Mouse (Mus musculus): Measurements from ENCODE around the gene Dbndd2. TPM values are rescaled to one million over a fixed set of nuclear protein-coding genes. Genes with fewer than 3 reads are reported as not detected.

Gene Dbndd2
- polyA plus RNA-seq, 1 experiment from 2014 or later: 3.8 TPM

DNA sequence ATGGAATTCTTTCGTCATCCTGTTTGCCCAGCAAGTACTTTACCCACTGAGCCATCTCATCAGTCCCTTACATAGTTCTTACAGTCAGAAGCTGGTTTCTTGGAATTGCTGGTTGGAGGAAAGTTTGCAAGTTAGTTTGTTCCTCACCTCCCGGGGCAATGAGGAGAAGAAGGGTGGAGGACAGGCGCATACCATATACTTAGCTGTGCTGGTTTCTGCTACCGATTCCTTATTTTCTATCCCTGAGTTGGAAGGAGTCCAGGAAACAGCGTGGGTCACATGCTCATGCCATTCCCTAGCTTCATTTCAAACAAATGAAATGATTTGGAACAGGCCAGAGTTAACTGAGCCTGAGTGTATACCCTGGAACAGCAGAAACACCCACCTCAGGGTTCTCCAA is 37.0 kb upstream of the Dbndd2 start:
- H3K4me3 ChIP-seq (ENCODE audit: low read depth, low read length): no peak overlapping the region
- 88% methylated on average over 5 of the region's 5 CpGs for WGBS
- no peak overlapping the region for H3K27ac ChIP-seq (ENCODE audit: low read depth, low read length)

DNA sequence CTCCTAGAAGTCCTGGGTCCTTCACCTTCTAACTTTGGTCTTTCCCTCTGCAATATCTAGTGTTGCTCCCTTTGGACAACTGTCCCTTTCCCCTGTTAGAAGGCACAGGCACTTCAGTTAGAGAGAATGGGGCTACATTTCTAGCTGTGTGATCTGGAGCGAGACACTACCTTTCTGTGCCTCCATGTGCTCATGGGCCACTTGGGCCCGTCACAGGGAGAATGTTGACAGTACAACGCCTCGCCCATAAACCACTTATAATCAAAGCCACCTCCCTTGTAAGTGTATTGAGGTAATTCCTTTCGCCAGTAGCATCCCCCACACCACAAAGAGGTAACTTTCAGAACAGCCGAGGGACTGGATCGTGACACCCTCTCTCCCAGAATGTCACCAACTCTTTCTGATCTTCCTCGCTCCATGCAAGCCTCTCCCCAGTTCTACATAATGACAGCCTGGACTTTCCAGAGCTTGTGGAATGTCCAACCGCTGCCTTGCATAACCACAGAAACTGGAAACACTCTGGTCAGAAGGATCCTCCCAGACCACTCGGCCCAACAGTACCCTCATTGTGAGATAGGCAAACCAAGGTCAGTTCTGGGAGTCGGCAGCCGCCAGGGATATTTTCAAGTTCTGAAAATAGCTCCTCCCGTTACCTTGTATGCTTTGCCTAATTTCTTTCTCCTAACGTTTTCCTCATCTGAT is 36.4 kb upstream of the Dbndd2 start:
- H3K4me1 ChIP-seq (replicated peaks; ENCODE audit: control insufficient read depth, insufficient read depth, low read length): no peaks in the 10 kb centered on the region
- no peak for DNase-seq (ENCODE audit: low spot score)
- 88% methylated on average over 14 of the region's 14 CpGs for WGBS

More for the DNA sequence above, 37.0 kb upstream of the Dbndd2 start:
- H3K9ac ChIP-seq (ENCODE audit: low read depth, low read length): no peak overlapping the region
- no peak for DNase-seq (ENCODE audit: low spot score)
- no peaks in the 10 kb centered on the region for H3K9me3 ChIP-seq (ENCODE audit: control insufficient read depth, low read length)
- H3K4me2 ChIP-seq (replicated peaks; ENCODE audit: low read depth, low read length): no peak overlapping the region
- H3K27me3 ChIP-seq (ENCODE audit: control insufficient read depth, insufficient read depth, low read length): no peaks in the 10 kb centered on the region
- H3K36me3 ChIP-seq (ENCODE audit: control insufficient read depth, insufficient read depth, low read length): no peaks in the 10 kb centered on the region
- ATAC-seq (ENCODE audit: low FRiP score): no peak
- no peaks in the 10 kb centered on the region for H3K4me1 ChIP-seq (replicated peaks; ENCODE audit: control insufficient read depth, insufficient read depth, low read length)

DNA sequence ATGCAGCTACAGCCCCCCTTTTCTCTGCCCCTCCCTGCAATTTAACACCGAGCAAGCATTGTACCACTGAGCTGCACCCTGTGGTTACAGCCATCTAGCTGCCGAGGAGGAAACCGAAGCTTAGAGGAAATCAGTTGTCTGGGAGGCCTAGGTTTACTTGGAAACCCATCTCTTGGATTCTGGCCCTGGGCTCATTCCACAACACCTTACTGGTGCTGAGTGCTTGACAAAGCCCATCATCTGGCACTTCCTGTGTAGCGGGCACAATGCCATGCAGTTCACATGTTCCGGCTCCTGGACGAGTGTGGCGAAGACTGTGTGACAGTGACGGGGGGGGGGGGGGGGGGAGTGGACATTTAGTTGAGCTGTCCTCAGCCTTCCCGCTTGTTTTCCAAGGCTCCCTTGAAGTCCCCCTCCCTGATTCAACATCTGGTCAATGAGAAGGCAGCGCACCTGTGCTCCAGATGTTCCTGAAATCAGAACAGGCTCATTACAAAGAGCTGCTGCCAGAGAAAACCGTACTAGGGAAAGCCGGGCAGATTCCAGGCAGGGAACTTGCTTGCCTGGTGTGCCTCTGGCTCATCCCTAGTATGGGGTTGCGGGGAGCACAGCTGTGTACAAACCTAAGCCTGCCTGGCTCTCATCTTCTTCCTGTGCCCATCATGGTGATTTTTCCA is 33.8 kb upstream of the Dbndd2 start:
- no peaks in the 10 kb centered on the region for H3K27me3 ChIP-seq (ENCODE audit: control insufficient read depth, insufficient read depth, low read length)
- DNase-seq (ENCODE audit: low spot score) (peak; percentile 20), ATAC-seq (ENCODE audit: low FRiP score) (no peak)
- no peaks in the 10 kb centered on the region for H3K36me3 ChIP-seq (ENCODE audit: control insufficient read depth, insufficient read depth, low read length)
- H3K4me2 ChIP-seq (replicated peaks; ENCODE audit: low read depth, low read length): no peak overlapping the region
- no peak overlapping the region for H3K4me3 ChIP-seq (ENCODE audit: low read depth, low read length)
- H3K9me3 ChIP-seq (ENCODE audit: control insufficient read depth, low read length): no peaks in the 10 kb centered on the region
- no peak overlapping the region for H3K9ac ChIP-seq (ENCODE audit: low read depth, low read length)
- H3K27ac ChIP-seq (ENCODE audit: low read depth, low read length): no peak overlapping the region
- peaks cover 3% of the 10 kb centered on the region; the same call in 1 of the 2 replicates for H3K4me1 ChIP-seq (replicated peaks; ENCODE audit: control insufficient read depth, insufficient read depth, low read length)
- 42% methylated on average over 9 of the region's 13 CpGs for WGBS

More for the DNA sequence above, 36.4 kb upstream of the Dbndd2 start:
- no peaks in the 10 kb centered on the region for H3K9me3 ChIP-seq (ENCODE audit: control insufficient read depth, low read length)
- H3K9ac ChIP-seq (ENCODE audit: low read depth, low read length): no peak overlapping the region
- H3K36me3 ChIP-seq (ENCODE audit: control insufficient read depth, insufficient read depth, low read length): no peaks in the 10 kb centered on the region
- no peak for ATAC-seq (ENCODE audit: low FRiP score)
- no peak overlapping the region for H3K27ac ChIP-seq (ENCODE audit: low read depth, low read length)
- no peak overlapping the region for H3K4me2 ChIP-seq (replicated peaks; ENCODE audit: low read depth, low read length)
- H3K27me3 ChIP-seq (ENCODE audit: control insufficient read depth, insufficient read depth, low read length): no peaks in the 10 kb centered on the region
- no peak overlapping the region for H3K4me3 ChIP-seq (ENCODE audit: low read depth, low read length)

DNA sequence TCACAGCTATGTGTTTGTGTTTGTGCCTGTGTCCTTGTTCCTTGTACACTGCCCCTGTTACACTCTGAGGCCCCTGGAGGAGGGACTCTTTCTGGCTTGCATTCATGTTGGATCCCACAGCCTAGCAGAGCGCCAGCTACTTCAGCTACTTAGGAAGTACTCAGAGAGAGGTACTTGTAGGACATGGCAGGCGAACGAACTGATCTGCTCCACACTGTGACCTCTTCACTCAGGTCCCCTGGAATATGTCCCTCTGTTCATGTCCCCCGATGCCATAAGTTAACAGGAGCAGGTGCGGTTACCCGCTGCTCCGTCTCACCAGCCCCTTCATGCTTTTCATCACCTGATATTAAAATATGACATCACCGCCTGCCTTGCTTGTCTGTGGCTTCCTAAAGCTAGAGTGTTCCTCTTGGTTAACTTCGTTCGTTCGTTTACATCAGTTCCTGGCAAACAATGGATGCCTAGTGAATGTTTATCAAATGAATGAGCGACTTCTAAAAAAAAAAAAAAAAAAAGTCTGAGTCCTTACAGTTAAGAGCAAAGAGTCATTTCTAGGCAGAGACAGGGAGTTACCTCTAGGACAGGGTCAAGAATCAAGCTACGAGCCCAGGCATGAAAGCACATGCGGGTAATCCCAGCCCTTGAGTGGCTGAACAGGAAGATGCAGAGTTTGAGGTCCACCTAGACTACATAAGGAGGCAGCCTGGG is 32.7 kb upstream of the Dbndd2 start:
- H3K9me3 ChIP-seq (ENCODE audit: control insufficient read depth, low read length): no peaks in the 10 kb centered on the region
- H3K4me2 ChIP-seq (replicated peaks; ENCODE audit: low read depth, low read length): no peak overlapping the region
- WGBS: 82% methylated on average over 14 of the region's 14 CpGs
- H3K4me3 ChIP-seq (ENCODE audit: low read depth, low read length): no peak overlapping the region
- no peak overlapping the region for H3K9ac ChIP-seq (ENCODE audit: low read depth, low read length)
- no peaks in the 10 kb centered on the region for H3K36me3 ChIP-seq (ENCODE audit: control insufficient read depth, insufficient read depth, low read length)
- ATAC-seq (ENCODE audit: low FRiP score) (no peak), DNase-seq (ENCODE audit: low spot score) (no peak)
- peaks cover 3% of the 10 kb centered on the region; the same call in 1 of the 2 replicates for H3K4me1 ChIP-seq (replicated peaks; ENCODE audit: control insufficient read depth, insufficient read depth, low read length)
- H3K27ac ChIP-seq (ENCODE audit: low read depth, low read length): no peak overlapping the region
- no peaks in the 10 kb centered on the region for H3K27me3 ChIP-seq (ENCODE audit: control insufficient read depth, insufficient read depth, low read length)

DNA sequence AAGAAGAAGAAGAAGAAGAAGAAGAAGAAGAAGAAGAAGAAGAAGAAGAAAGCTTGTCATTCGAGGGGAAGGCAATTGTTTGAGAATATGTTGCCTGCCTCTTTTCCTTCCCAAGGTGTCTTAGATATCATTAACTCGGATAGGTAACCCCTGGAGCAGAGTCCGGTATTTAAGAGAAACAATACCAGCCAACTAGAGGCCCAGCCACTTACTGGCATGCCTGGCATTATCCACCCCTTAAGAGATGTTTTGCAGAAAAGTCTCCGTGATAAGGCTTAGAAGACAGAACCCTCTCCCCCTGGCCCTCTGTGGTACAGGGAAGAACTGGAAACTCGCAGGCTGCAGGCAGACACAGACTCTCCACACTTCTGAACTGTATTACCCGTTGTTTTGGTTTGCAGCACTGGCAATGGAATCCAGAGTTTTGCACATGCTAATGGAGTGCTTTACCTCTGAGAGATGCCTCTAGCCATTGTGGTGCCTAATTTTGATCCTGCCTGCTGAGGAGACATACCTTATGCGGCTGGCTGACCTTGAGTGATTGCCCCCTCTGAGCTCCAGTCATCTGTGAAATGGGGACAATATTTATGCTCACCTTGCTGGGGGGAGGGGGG is 31.9 kb upstream of the Dbndd2 start:
- peaks cover 3% of the 10 kb centered on the region; the same call in 1 of the 2 replicates for H3K4me1 ChIP-seq (replicated peaks; ENCODE audit: control insufficient read depth, insufficient read depth, low read length)
- no peaks in the 10 kb centered on the region for H3K36me3 ChIP-seq (ENCODE audit: control insufficient read depth, insufficient read depth, low read length)
- no peak overlapping the region for H3K4me2 ChIP-seq (replicated peaks; ENCODE audit: low read depth, low read length)
- no peak overlapping the region for H3K27ac ChIP-seq (ENCODE audit: low read depth, low read length)
- H3K9ac ChIP-seq (ENCODE audit: low read depth, low read length): no peak overlapping the region
- 72% methylated on average over 7 of the region's 7 CpGs for WGBS
- no peak overlapping the region for H3K4me3 ChIP-seq (ENCODE audit: low read depth, low read length)
- H3K27me3 ChIP-seq (ENCODE audit: control insufficient read depth, insufficient read depth, low read length): no peaks in the 10 kb centered on the region
- H3K9me3 ChIP-seq (ENCODE audit: control insufficient read depth, low read length): no peaks in the 10 kb centered on the region
- DNase-seq (ENCODE audit: low spot score): no peak
- ATAC-seq (ENCODE audit: low FRiP score): no peak

DNA sequence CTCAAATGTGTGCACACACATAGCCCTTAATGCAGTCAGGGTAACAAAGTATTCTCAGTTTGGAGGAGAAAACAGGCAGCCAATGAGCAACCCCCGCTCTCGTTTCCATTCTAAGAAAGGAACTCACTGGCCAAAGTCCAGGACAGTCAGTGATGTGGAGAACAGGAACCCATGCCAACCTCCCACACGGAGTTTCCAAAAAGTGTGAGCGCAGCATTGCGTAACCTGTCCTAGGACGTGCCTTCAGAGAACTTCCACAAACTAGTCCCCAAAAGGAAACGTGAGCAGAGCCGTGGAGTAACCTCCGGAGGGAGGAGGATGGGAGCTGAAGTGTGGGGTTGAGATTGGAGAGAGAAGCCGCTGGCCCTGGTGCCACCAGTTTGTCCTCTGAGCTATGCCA is 31.1 kb upstream of the Dbndd2 start:
- Histone ChIP-seq H3K9me3 (ENCODE audit: control insufficient read depth, low read length) (no peaks in the 10 kb centered on the region), H3K4me2 (replicated peaks; ENCODE audit: low read depth, low read length) (no peak overlapping the region), H3K4me3 (ENCODE audit: low read depth, low read length) (no peak overlapping the region), H3K27me3 (ENCODE audit: control insufficient read depth, insufficient read depth, low read length) (no peaks in the 10 kb centered on the region), H3K4me1 (replicated peaks; ENCODE audit: control insufficient read depth, insufficient read depth, low read length) (peaks cover 3% of the 10 kb centered on the region; the same call in 1 of the 2 replicates), H3K9ac (ENCODE audit: low read depth, low read length) (no peak overlapping the region), H3K36me3 (ENCODE audit: control insufficient read depth, insufficient read depth, low read length) (no peaks in the 10 kb centered on the region), H3K27ac (ENCODE audit: low read depth, low read length) (no peak overlapping the region)
- DNase-seq (ENCODE audit: low spot score) (no peak), ATAC-seq (ENCODE audit: low FRiP score) (no peak)
- 85% methylated on average over 10 of the region's 10 CpGs for WGBS

DNA sequence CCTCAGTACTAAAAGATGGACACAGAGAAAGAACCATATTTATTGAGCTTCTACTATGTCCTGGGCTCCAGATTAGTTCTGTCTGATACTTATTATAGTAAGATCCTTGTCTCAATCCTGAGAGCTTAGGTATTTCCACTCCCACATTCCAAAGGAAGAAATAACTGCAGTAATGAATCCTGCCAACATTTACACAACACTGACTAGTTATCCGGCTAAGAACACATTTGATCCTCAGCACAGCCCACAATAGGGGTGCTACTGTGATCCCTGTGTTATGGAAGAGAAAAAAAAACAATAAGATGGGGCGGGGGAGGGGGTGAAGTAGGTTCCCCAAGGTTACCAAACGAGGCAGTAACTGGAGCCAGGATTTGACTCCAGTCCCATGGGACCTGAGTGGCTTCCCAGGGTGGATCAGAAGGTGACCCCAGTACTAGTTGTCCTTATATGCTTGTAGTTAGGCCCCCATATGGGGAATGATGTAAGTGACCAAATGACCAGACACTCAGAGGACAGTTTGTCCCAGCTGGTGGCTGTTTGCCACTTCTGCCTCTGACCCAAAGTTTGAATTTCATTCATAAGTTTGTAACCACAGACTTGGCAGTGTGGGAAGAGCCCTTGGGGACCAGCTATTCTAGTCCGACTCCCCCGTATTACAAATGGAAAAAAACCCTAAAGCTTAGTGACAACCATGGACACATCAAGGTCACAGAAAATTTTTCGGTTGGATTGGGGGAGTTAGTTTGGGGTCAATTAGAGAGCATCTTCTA is 30.3 kb upstream of the Dbndd2 start:
- no peak overlapping the region for H3K4me3 ChIP-seq (ENCODE audit: low read depth, low read length)
- H3K27ac ChIP-seq (ENCODE audit: low read depth, low read length): no peak overlapping the region
- 79% methylated on average over 6 of the region's 6 CpGs for WGBS
- peaks cover 3% of the 10 kb centered on the region; the same call in 1 of the 2 replicates for H3K4me1 ChIP-seq (replicated peaks; ENCODE audit: control insufficient read depth, insufficient read depth, low read length)
- no peaks in the 10 kb centered on the region for H3K9me3 ChIP-seq (ENCODE audit: control insufficient read depth, low read length)
- H3K4me2 ChIP-seq (replicated peaks; ENCODE audit: low read depth, low read length): no peak overlapping the region
- H3K36me3 ChIP-seq (ENCODE audit: control insufficient read depth, insufficient read depth, low read length): no peaks in the 10 kb centered on the region
- no peak for ATAC-seq (ENCODE audit: low FRiP score)
- H3K9ac ChIP-seq (ENCODE audit: low read depth, low read length): no peak overlapping the region
- no peak for DNase-seq (ENCODE audit: low spot score)
- no peaks in the 10 kb centered on the region for H3K27me3 ChIP-seq (ENCODE audit: control insufficient read depth, insufficient read depth, low read length)

DNA sequence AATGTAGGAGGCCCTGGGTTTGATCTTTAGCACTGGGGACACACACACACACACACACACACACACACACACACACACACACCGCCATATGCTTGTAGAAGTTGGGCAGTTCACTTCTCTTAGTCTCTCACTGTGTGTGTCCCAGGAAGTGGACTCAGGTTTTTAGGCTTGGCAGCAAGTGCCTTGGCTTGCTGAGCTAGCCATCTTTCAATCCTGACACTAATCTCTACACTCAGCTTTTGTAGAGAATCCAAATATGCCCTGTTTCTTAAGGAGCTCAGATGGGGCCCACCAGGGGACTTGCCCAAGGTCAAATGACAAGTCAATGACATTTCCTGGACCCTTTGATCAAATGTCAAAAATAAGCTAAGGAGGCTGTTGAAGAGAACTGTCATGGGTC is 29.5 kb upstream of the Dbndd2 start:
- no peaks in the 10 kb centered on the region for H3K36me3 ChIP-seq (ENCODE audit: control insufficient read depth, insufficient read depth, low read length)
- WGBS: 85% methylated on average over 1 of the region's 1 CpGs
- H3K9ac ChIP-seq (ENCODE audit: low read depth, low read length): no peak overlapping the region
- peaks cover 3% of the 10 kb centered on the region; the same call in 1 of the 2 replicates for H3K4me1 ChIP-seq (replicated peaks; ENCODE audit: control insufficient read depth, insufficient read depth, low read length)
- no peaks in the 10 kb centered on the region for H3K27me3 ChIP-seq (ENCODE audit: control insufficient read depth, insufficient read depth, low read length)
- DNase-seq (ENCODE audit: low spot score): no peak
- no peak overlapping the region for H3K4me3 ChIP-seq (ENCODE audit: low read depth, low read length)
- no peak overlapping the region for H3K27ac ChIP-seq (ENCODE audit: low read depth, low read length)
- no peak for ATAC-seq (ENCODE audit: low FRiP score)
- no peaks in the 10 kb centered on the region for H3K9me3 ChIP-seq (ENCODE audit: control insufficient read depth, low read length)
- H3K4me2 ChIP-seq (replicated peaks; ENCODE audit: low read depth, low read length): no peak overlapping the region

Data from hindbrain, embryonic 11.5 days (tissue).